In genomic region chr5:24950891-24951574, GRCm38 (mm10) we compare ENCODE assay signal across 25 mouse cellular contexts.
"Had no signal": no experiment of that assay in that cellular context is flagged by ENCODE, and none has a peak within 500 bp of the region (broad histone marks: within the 10 kb centered on the region; RNA-seq: fewer than 3 reads in every experiment).

No protein-coding gene starts in this region.

- ATAC-seq: hindbrain, embryonic 16.5 days; inflammation-experienced regulatory T-cells, adult 6 months; intestine, embryonic 15.5 days had no signal

- DNase-seq: gastrocnemius, adult 2 months; gastrocnemius, postnatal 10 days; gastrocnemius, postnatal 25 days; heart, adult 18-20 months; heart, postnatal 10 days; heart, postnatal 4 days; kidney, adult 18-20 months; kidney, adult 8-10 months; kidney, postnatal 10 days; kidney, postnatal 25 days; kidney, postnatal 4 days; left cerebral cortex, postnatal 4 days; liver, embryonic 13.5 days had no signal

- H3K4me1 ChIP-seq: limb, embryonic 15.5 days; liver, embryonic 13.5 days; liver, embryonic 15.5 days had no signal

- H3K9ac ChIP-seq: heart, embryonic 12.5 days; hindbrain, embryonic 12.5 days; hindbrain, embryonic 14.5 days; intestine, embryonic 15.5 days; limb, embryonic 13.5 days; limb, embryonic 15.5 days; liver, embryonic 13.5 days; liver, embryonic 15.5 days had no signal

- H3K4me3 ChIP-seq: gastrocnemius, adult 2 months; heart, embryonic 10.5 days; heart, embryonic 12.5 days; hindbrain, embryonic 10.5 days; hindbrain, embryonic 12.5 days; intestine, embryonic 15.5 days; left cerebral cortex, adult 2 months; limb, embryonic 13.5 days; limb, embryonic 15.5 days; liver, embryonic 13.5 days; liver, embryonic 15.5 days had no signal

- H3K27me3 ChIP-seq: hindbrain, embryonic 12.5 days; intestine, embryonic 15.5 days; limb, embryonic 13.5 days; limb, embryonic 15.5 days; liver, embryonic 13.5 days had no signal

- H3K9me3 ChIP-seq: heart, embryonic 10.5 days; heart, embryonic 12.5 days; hindbrain, embryonic 10.5 days; hindbrain, embryonic 12.5 days; intestine, embryonic 15.5 days; limb, embryonic 13.5 days; limb, embryonic 15.5 days; liver, embryonic 13.5 days; liver, embryonic 15.5 days had no signal

- H3K27ac ChIP-seq: gastrocnemius, adult 2 months; heart, embryonic 10.5 days; hindbrain, embryonic 10.5 days; hindbrain, embryonic 12.5 days; hindbrain, embryonic 14.5 days; intestine, embryonic 15.5 days; left cerebral cortex, adult 2 months; limb, embryonic 13.5 days; limb, embryonic 15.5 days; liver, embryonic 13.5 days; liver, embryonic 15.5 days had no signal

- H3K36me3 ChIP-seq: heart, embryonic 10.5 days; heart, embryonic 12.5 days; hindbrain, embryonic 10.5 days; hindbrain, embryonic 12.5 days; intestine, embryonic 15.5 days; limb, embryonic 13.5 days; limb, embryonic 15.5 days; liver, embryonic 13.5 days; liver, embryonic 15.5 days had no signal

- H3K4me2 ChIP-seq: heart, embryonic 12.5 days; hindbrain, embryonic 12.5 days; hindbrain, embryonic 14.5 days; intestine, embryonic 15.5 days; limb, embryonic 13.5 days; limb, embryonic 15.5 days; liver, embryonic 13.5 days; liver, embryonic 15.5 days had no signal
